Mouse (Mus musculus) heart, embryonic 14.5 days (tissue): ENCODE measurements around the gene Fcgbp. TPM values are rescaled to one million over a fixed set of nuclear protein-coding genes. Genes with fewer than 3 reads are reported as not detected.
A peak's percentile ranks its signal among the peaks of the same experiment; 100 is the strongest.

Source experiments
- ATAC-seq: fragments of 200-750 bp; cut with Nextera tagmentation; 2 replicates; pipeline ENCODE4 v1.8.0; 2017; ENCODE audit warnings: low read depth, moderate TSS enrichment; ENCODE audit not compliant: insufficient number of reproducible peaks, insufficient read depth, low FRiP score
- H3K27ac ChIP-seq, 2 experiments: fragments of 200-500 bp in 1 of 2; fragments of 300-500 bp in 1 of 2; sonication (generic) in 1 of 2; replicated peaks in 1 of 2; 2 replicates each; pipeline ENCODE4 v1.5.1; 2012 to 2014; ENCODE audit warnings: low read depth in 2 of 2, low read length in 2 of 2, control low read depth in 1 of 2, mild to moderate bottlenecking in 1 of 2, mixed read lengths in 1 of 2; ENCODE audit not compliant: control insufficient read depth in 1 of 2, insufficient read depth in 1 of 2
- H3K27me3 ChIP-seq: fragments of 300-500 bp; sonication (generic); 2 replicates; pipeline ENCODE4 v1.6.1; 2014; ENCODE audit warnings: mild to moderate bottlenecking, low read length, control low read depth; ENCODE audit not compliant: control insufficient read depth, insufficient read depth
- H3K36me3 ChIP-seq: fragments of 300-500 bp; sonication (generic); 2 replicates; pipeline ENCODE4 v1.6.1; 2014; ENCODE audit warnings: mild to moderate bottlenecking, control low read depth, low read length, mixed read lengths; ENCODE audit not compliant: control insufficient read depth, insufficient read depth
- H3K4me1 ChIP-seq, 2 experiments: fragments of 200-500 bp in 1 of 2; fragments of 300-500 bp in 1 of 2; sonication (generic) in 1 of 2; 2 replicates each; pipeline ENCODE4 v1.6.1; 2012 to 2014; ENCODE audit warnings: low read length in 2 of 2, control low read depth in 1 of 2, mixed read lengths in 1 of 2; ENCODE audit not compliant: control insufficient read depth in 2 of 2, insufficient read depth in 2 of 2
- H3K4me2 ChIP-seq: fragments of 300-500 bp; sonication (generic); 2 replicates; pipeline ENCODE4 v1.6.1; 2014; ENCODE audit warnings: mild to moderate bottlenecking, low read length
- H3K4me3 ChIP-seq, 2 experiments: fragments of 200-500 bp in 1 of 2; fragments of 300-500 bp in 1 of 2; sonication (generic) in 1 of 2; 2 replicates each; pipeline ENCODE4 v1.5.1; 2012 to 2014; ENCODE audit warnings: low read length in 2 of 2, mild to moderate bottlenecking in 2 of 2, control low read depth in 1 of 2, low read depth in 1 of 2, moderate library complexity in 1 of 2; ENCODE audit not compliant: control insufficient read depth in 1 of 2, insufficient read depth in 1 of 2
- H3K9ac ChIP-seq: fragments of 300-500 bp; sonication (generic); 2 replicates; pipeline ENCODE4 v1.6.1; 2014; ENCODE audit warnings: mild to moderate bottlenecking, low read length
- H3K9me3 ChIP-seq: fragments of 300-500 bp; sonication (generic); 2 replicates; pipeline ENCODE4 v1.6.1; 2016; ENCODE audit warnings: low read length, control low read depth; ENCODE audit not compliant: control insufficient read depth
- WGBS: fragments of 180-500 bp; shearing (Covaris S2); extraction: QIAGEN DNeasy Blood & Tissue Kit; methylation state at CpG from one replicate; pipeline ENCODE4 v1.1.7; 2014; 5-methylcytosine and 5-hydroxymethylcytosine counted together
- polyA plus RNA-seq: library from polyadenylated mRNA; unstranded; fragments of >200 nt; fragmentation: Nextera tagmentation; extraction: Ambion mirVana; gene quantifications from 2 replicates; pipeline ENCODE4 v1.2.1, GENCODE M21; 2014

The Fcgbp gene
- not detected in 2 replicates for polyA plus RNA-seq

DNA sequence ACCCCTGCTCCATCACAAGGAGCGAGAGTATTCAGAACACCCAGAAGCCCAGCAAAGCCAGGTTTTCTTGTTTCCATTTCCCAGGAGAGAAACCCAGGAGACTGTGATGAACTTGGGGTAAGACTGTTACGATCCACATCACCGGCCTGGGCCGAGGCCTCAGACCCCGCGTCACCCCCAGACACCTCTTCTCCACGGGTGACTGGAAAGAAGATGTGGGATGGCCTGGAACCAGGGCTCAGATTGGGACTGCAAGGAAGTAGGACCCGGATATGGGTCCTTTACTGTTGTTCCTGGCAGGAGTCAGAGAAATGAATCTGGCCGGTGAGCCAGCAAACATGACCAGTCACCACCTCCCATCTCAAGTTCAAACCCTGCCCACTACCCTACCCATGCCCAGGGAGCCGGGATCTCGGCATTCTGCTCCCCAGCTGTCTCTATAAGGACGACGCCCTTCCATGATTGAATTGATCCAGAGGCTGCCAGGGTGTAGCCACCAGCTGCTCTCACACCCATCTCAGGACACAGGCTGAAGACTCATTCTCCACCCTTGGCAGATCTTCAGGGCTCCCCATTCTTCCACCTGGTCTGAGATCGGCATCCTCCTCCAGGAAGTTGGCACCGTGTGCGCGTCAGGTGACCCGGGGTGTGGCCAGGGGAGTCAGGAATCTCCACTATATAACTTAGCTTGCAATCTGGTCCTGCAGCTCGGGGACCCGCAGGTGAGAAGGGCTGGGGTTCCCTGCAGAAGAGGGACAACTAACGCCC lies at the start of gene Fcgbp:
Fcgbp (plus strand) TSS at position 706 of the 768 bp plus-strand sequence.
- Histone ChIP-seq H3K9ac (no peak within 1 kb of the TSS), H3K36me3 (no peaks in the 10 kb centered on the region), H3K9me3 (no peaks in the 10 kb centered on the region), H3K4me3 (no peak within 1 kb of the TSS), H3K27ac (no peak within 1 kb of the TSS), H3K27me3 (no peaks in the 10 kb centered on the region), H3K4me1 (no peaks in the 10 kb centered on the region), H3K4me2 (no peak within 1 kb of the TSS)
- no peak for ATAC-seq
- 78% methylated on average over 21 of the region's 21 CpGs for WGBS

DNA sequence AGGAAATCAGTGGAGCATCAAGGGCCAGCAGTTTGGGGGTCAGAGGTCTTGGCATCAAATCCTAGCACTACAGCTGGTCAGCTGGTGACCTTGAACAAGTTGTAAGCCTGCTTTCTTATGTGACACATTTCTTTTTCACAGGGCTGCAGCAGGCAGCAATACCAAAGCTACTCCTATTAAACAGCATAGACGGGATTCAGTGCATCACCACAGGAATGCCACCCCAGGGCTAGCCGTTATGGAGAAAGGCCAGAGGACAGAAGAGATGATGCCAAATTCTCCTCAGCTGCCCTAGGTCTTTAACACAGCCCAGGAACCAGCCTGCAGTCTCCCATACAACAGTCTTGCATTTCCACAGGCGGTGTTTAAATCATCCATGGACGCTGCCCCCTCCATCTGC lies 26.5 kb upstream of the Fcgbp start:
- Histone ChIP-seq H3K9ac (no peak overlapping the region), H3K36me3 (peaks cover 95% of the 10 kb centered on the region), H3K4me1 (peaks cover 0 to 10% of the 10 kb centered on the region in 2 experiments; a peak in 3 of 4 replicates), H3K27ac (no peak overlapping the region), H3K9me3 (no peaks in the 10 kb centered on the region), H3K27me3 (no peaks in the 10 kb centered on the region), H3K4me3 (no peak overlapping the region), H3K4me2 (no peak overlapping the region)
- ATAC-seq, result no peak
- 96% methylated on average over 4 of the region's 4 CpGs for WGBS

DNA sequence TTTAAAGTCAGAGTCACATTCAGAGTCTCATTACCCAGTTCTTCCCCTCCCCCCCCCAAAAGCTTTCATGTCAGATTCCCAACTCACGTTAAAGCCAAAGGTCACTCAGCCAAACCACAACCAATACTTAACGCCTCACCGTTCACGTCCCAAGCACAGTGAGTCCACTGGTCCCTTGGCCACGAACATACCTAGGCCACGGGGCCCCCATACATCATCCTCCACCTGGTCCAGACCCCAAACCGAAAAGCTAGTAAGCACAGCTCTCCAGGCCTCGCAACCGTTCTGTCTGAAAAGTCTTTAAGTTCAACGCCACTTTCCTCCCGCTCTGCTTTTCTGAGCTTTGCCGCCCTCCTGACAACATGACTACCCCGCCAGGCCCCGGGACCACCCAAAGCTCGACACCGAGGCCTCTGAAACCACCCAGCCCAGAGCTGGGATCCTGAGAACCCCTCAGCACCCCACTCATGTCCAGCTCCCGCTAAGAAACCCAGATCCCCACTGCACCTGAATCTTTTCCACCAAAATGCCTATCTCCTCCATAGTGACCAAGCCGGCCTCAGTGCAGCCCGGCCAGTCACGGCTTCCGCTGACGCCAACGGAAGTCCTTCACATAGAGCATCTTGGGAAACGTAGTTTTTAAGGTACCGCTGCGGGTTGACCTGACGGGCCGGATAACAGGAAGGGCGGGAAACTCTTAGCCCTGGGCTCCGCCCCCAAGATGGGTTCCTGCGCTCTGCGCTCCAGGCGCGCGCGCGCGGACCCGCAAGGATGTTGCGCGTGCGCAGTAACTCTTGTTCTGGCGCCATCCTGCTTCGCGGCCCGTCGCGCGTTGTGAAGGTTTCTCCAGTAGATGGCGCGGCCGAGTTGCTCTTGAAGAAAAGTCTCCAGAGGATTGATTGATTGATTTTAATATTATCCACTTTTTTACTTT lies 21.3 kb upstream of the Fcgbp start, which contains the start of gene Psmc4:
Psmc4 (minus strand) TSS at position 626 of the 934 bp plus-strand sequence.
- Histone ChIP-seq H3K4me2 (peak within 1 kb of the TSS; percentile 82), H3K36me3 (peaks cover 42% of the 10 kb centered on the region), H3K4me3 (peak within 1 kb of the TSS; percentile 74 to 90), H3K9me3 (no peaks in the 10 kb centered on the region), H3K27me3 (no peaks in the 10 kb centered on the region), H3K27ac (peak within 1 kb of the TSS; percentile 51 to 52; a peak in 3 of 4 replicates), H3K9ac (peak within 1 kb of the TSS; percentile 88), H3K4me1 (peaks cover 2 to 15% of the 10 kb centered on the region in 2 experiments; a peak in 3 of 4 replicates)
- under 1% methylated on average over 52 of the region's 52 CpGs for WGBS
- ATAC-seq, result peak; percentile 95

DNA sequence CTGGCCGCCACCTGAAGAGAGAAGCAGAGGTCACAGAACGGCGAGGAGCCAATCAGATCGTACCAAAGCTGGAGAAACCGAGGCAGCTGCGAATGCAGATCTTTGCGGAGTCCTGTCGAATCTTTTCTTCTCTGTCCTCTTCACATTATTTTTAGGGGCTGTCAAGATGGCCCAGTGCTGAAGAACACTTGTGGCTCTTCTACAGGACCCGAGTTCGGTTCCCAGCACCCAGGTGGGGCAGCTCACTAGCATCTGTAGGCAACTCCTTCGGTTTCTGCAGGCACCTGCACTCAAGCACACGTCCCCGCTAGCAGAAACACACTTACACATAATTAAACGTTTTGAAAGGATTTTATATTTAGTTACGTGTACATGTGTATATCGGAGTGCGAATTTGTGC lies 20.5 kb upstream of the Fcgbp start:
- H3K36me3 ChIP-seq, result peaks cover 34% of the 10 kb centered on the region
- no peak for ATAC-seq
- H3K4me2 ChIP-seq, result peak overlapping the region; percentile 56
- H3K9ac ChIP-seq, result peak overlapping the region; percentile 67
- H3K4me1 ChIP-seq, result peaks cover 2 to 15% of the 10 kb centered on the region in 2 experiments; a peak in 3 of 4 replicates
- no peak overlapping the region; a peak in 1 of 4 replicates for H3K4me3 ChIP-seq
- no peaks in the 10 kb centered on the region for H3K27me3 ChIP-seq
- no peaks in the 10 kb centered on the region for H3K9me3 ChIP-seq
- peak overlapping the region in 1 of 2 experiments; percentile 33; a peak in 1 of 4 replicates for H3K27ac ChIP-seq
- WGBS, result 53% methylated on average over 17 of the region's 17 CpGs

DNA sequence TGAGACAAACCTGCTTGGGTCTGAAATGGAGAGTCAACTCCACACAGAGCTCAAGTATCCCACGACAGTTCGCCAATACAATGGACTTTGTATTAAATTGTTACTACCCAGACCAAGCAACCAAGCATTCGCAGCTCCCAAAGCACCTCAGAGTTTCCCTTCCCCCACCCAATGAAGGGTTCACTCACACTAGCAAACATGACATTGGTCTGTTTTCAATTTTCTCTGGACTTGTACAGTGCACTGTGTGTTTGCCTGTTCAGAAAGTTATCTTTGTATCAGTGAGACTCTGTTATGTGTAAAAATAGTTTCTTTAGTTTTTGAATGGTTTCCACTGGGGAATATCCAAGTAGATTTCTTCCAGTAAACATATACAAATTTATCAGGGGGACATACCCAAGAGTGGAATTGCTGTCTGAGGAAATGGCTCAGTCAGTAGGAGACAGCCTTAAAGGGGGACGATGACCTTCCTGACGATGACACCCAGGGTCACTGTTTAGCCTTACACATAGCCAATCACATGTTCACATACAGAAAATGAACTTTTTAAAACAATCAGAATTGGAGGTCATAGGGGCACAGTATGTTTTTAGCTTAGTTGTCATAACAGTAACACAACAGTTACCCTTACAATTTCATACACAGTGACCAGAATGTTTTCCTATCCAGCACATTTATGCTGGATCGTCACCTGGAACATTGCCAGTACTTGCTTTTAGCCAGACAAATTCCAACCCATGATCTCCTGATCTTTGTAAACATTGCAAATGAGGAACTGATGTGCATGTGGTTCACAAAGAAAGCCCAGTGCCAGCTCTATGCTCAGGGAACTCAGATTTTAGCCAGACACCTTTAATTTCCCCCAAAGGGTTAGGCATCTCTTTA lies 17.7 kb upstream of the Fcgbp start:
- no peak overlapping the region for H3K4me3 ChIP-seq
- H3K4me2 ChIP-seq, result no peak overlapping the region
- H3K36me3 ChIP-seq, result peaks cover 7% of the 10 kb centered on the region
- H3K9me3 ChIP-seq, result no peaks in the 10 kb centered on the region
- peaks cover 2 to 15% of the 10 kb centered on the region in 2 experiments; a peak in 3 of 4 replicates for H3K4me1 ChIP-seq
- WGBS, result 87% methylated on average over 6 of the region's 6 CpGs
- H3K27me3 ChIP-seq, result no peaks in the 10 kb centered on the region
- H3K9ac ChIP-seq, result no peak overlapping the region
- ATAC-seq, result no peak
- H3K27ac ChIP-seq, result no peak overlapping the region

DNA sequence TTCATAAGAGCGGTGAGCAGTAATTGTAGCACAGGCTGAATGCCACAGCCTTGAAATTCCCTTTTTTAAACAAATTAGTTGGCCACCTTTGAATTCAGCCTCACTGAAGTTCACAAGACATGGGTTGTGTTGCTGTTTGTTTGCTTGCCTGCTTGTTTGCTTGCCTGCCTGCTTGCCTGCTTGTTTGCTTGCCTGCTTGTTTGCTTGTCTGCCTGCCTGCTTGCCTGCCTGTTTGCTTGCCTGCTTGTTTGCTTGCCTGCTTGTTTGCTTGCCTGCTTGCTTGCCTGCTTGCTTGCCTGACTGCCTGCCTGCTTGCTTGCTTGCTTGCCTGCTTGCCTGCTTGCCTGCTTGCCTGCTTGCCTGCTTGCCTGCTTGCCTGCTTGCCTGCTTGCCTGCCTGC lies 11.1 kb upstream of the Fcgbp start:
- no peak overlapping the region for H3K4me3 ChIP-seq
- no peak overlapping the region for H3K4me2 ChIP-seq
- no peaks in the 10 kb centered on the region for H3K27me3 ChIP-seq
- no peaks in the 10 kb centered on the region for H3K9me3 ChIP-seq
- H3K27ac ChIP-seq, result no peak overlapping the region
- no peaks in the 10 kb centered on the region for H3K4me1 ChIP-seq
- 89% methylated on average over 1 of the region's 1 CpGs for WGBS
- H3K36me3 ChIP-seq, result no peaks in the 10 kb centered on the region
- no peak overlapping the region for H3K9ac ChIP-seq
- ATAC-seq, result no peak

DNA sequence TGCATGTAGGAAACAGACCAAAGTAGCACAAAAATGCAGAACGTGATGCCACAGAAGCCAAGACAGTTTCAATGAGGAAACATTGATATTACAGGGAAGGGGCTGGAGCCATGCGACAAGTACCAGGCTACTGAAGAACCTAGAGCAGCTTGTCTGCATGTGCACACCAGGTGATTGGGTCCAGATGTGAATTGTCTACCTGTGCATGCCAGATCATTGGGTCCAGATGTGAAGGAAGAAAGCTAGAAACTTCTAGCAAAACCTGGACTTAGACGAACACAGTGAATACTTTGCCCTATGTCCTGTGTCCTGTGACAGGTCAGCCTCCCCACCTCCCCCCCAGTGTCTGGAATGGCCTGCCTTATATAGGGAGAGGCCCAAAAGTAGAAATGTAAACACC lies 2.4 kb upstream of the Fcgbp start:
- no peaks in the 10 kb centered on the region for H3K4me1 ChIP-seq
- no peaks in the 10 kb centered on the region for H3K36me3 ChIP-seq
- no peak overlapping the region for H3K4me3 ChIP-seq
- no peak overlapping the region for H3K9ac ChIP-seq
- H3K27me3 ChIP-seq, result no peaks in the 10 kb centered on the region
- no peak overlapping the region for H3K27ac ChIP-seq
- no peaks in the 10 kb centered on the region for H3K9me3 ChIP-seq
- ATAC-seq, result no peak
- 62% methylated on average over 3 of the region's 3 CpGs for WGBS
- no peak overlapping the region for H3K4me2 ChIP-seq
